Mouse (Mus musculus): Measurements from ENCODE around the gene Mrgprg. TPM values are rescaled to one million over a fixed set of nuclear protein-coding genes. Genes with fewer than 3 reads are reported as not detected.

The Mrgprg gene
- polyA plus RNA-seq, 1 experiment from 2014 or later = not detected

DNA sequence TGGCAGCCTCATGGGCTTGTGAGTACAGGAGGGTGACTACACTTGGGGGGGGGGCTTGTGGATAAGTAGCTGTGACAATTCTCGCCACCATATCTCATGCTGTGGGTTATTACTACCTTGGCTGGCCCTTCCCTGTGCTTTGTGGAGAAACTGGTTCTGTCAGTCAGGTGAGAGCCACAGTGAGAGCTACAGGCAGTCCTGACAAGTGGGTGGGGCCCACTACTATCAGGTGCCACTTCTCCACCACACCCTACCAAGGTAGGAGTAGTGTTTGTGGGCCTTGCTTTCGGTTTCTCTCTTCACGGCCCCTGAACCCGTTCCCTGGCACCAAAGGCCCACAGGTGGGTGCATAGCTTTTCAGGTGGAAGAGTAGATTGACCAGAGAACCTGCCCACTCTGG lies 43.0 kb downstream of the Mrgprg start:
- Histone ChIP-seq H3K36me3 (ENCODE audit: control insufficient read depth, insufficient read depth) (no peaks in the 10 kb centered on the region), H3K27me3 (replicated peaks; ENCODE audit: control insufficient read depth, insufficient read depth, low read length) (no peaks in the 10 kb centered on the region), H3K4me2 (ENCODE audit: low read length) (no peak overlapping the region), H3K9ac (replicated peaks; ENCODE audit: low read depth, low read length) (no peak overlapping the region), H3K4me1 (replicated peaks; ENCODE audit: control insufficient read depth, insufficient read depth, low read length) (peaks cover 11% of the 10 kb centered on the region; the same call in 1 of the 2 replicates), H3K27ac (ENCODE audit: low read length) (no peak overlapping the region), H3K4me3 (replicated peaks; ENCODE audit: low read length) (no peak overlapping the region), H3K9me3 (ENCODE audit: control insufficient read depth, low read length) (no peaks in the 10 kb centered on the region)
- ATAC-seq = no peak
- 97% methylated on average over 4 of the region's 4 CpGs for WGBS

DNA sequence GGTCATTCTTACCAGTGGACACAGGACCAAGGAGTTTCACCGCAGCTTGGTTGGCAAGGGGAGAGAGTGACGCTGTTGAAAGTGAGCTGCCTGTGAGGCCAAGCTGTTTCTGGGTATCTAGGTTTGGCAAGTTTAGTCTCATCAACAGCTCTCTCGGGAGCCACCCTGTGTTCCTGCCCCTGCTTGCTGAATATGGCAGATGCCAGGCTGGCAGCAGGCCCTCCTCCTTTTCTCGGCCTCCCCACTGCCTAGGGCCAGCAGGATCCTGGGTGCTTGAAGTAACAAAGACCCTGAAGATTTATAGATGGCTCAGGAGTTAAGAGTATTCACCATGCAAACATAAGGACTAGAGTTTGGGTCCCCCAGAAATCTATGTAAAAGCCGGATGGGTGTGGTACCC lies 44.1 kb downstream of the Mrgprg start:
- Histone ChIP-seq H3K36me3 (ENCODE audit: control insufficient read depth, insufficient read depth) (no peaks in the 10 kb centered on the region), H3K4me3 (replicated peaks; ENCODE audit: low read length) (no peak overlapping the region), H3K27me3 (replicated peaks; ENCODE audit: control insufficient read depth, insufficient read depth, low read length) (no peaks in the 10 kb centered on the region), H3K4me1 (replicated peaks; ENCODE audit: control insufficient read depth, insufficient read depth, low read length) (peaks cover 11% of the 10 kb centered on the region; the same call in 1 of the 2 replicates), H3K27ac (ENCODE audit: low read length) (0 out of 2 replicates have a peak overlapping the region, but pooled peaks have one; percentile 21), H3K4me2 (ENCODE audit: low read length) (no peak overlapping the region), H3K9ac (replicated peaks; ENCODE audit: low read depth, low read length) (no peak overlapping the region), H3K9me3 (ENCODE audit: control insufficient read depth, low read length) (no peaks in the 10 kb centered on the region)
- 61% methylated on average over 5 of the region's 5 CpGs for WGBS
- peak; percentile 79 for ATAC-seq

- no peak overlapping the region for H3K4me2 ChIP-seq (ENCODE audit: low read length)
- 75% methylated on average over 1 of the region's 1 CpGs for WGBS
- H3K9ac ChIP-seq (replicated peaks; ENCODE audit: low read depth, low read length) = no peak overlapping the region
- H3K4me1 ChIP-seq (replicated peaks; ENCODE audit: control insufficient read depth, insufficient read depth, low read length) = peaks cover 10% of the 10 kb centered on the region; the same call in 1 of the 2 replicates
- no peaks in the 10 kb centered on the region for H3K27me3 ChIP-seq (replicated peaks; ENCODE audit: control insufficient read depth, insufficient read depth, low read length)
- H3K36me3 ChIP-seq (ENCODE audit: control insufficient read depth, insufficient read depth) = peaks cover 8% of the 10 kb centered on the region; the same call in 1 of the 2 replicates
- H3K27ac ChIP-seq (ENCODE audit: low read length) = no peak overlapping the region
- no peak overlapping the region for H3K4me3 ChIP-seq (replicated peaks; ENCODE audit: low read length)
- ATAC-seq = no peak
- no peaks in the 10 kb centered on the region for H3K9me3 ChIP-seq (ENCODE audit: control insufficient read depth, low read length)
Measured at GRCm38 (mm10) chr7:143717811-143718210, 49.0 kb downstream of the Mrgprg start.

Small RNA genes lying within 50 kb of the gene (microRNA-seq; reads per million reads assigned to microRNA genes)
- gene Gm22064 = not detected

Other genes starting within 250 kb of the Mrgprg start
- gene Nap1l4, start 217.9 kb downstream of the Mrgprg start, polyA plus RNA-seq (2015; fragmentation: Nextera tagmentation; extraction: Ambion mirVana) = 361 and 363 TPM in 2 replicates
- 80.5 and 89.3 TPM in 2 replicates for gene Cars, start 166.9 kb downstream of the Mrgprg start, polyA plus RNA-seq (2015; fragmentation: Nextera tagmentation; extraction: Ambion mirVana)
- 0.15 TPM in 1 of 2 replicates, not detected in the other for gene Tnfrsf26, start 138.3 kb downstream of the Mrgprg start, polyA plus RNA-seq (2015; fragmentation: Nextera tagmentation; extraction: Ambion mirVana)
- 3.9 and 4.0 TPM in 2 replicates for gene Tnfrsf22, start 117.3 kb downstream of the Mrgprg start, polyA plus RNA-seq (2015; fragmentation: Nextera tagmentation; extraction: Ambion mirVana)
- gene Tnfrsf23, start 81.1 kb downstream of the Mrgprg start, polyA plus RNA-seq (2015; fragmentation: Nextera tagmentation; extraction: Ambion mirVana) = 0.61 and 0.76 TPM in 2 replicates
- 34.0 and 35.8 TPM in 2 replicates for gene Osbpl5, start 10.0 kb downstream of the Mrgprg start, polyA plus RNA-seq (2015; fragmentation: Nextera tagmentation; extraction: Ambion mirVana)
- gene Mrgpre, start 17.5 kb upstream of the Mrgprg start, polyA plus RNA-seq (2015; fragmentation: Nextera tagmentation; extraction: Ambion mirVana) = 4.0 and 5.8 TPM in 2 replicates
- 5.7 and 6.1 TPM in 2 replicates for gene Nadsyn1, start 55.9 kb upstream of the Mrgprg start, polyA plus RNA-seq (2015; fragmentation: Nextera tagmentation; extraction: Ambion mirVana)
- gene Dhcr7, start 56.2 kb upstream of the Mrgprg start, polyA plus RNA-seq (2015; fragmentation: Nextera tagmentation; extraction: Ambion mirVana) = 51.8 and 61.8 TPM in 2 replicates
- not detected in 2 replicates for gene Gm498, start 99.8 kb upstream of the Mrgprg start, polyA plus RNA-seq (2015; fragmentation: Nextera tagmentation; extraction: Ambion mirVana)
- 7.1 and 9.7 TPM in 2 replicates for gene Shank2, start 234.9 kb upstream of the Mrgprg start, polyA plus RNA-seq (2015; fragmentation: Nextera tagmentation; extraction: Ambion mirVana)